Mouse (Mus musculus): ENCODE measurements around the gene Actr1a.

DNA sequence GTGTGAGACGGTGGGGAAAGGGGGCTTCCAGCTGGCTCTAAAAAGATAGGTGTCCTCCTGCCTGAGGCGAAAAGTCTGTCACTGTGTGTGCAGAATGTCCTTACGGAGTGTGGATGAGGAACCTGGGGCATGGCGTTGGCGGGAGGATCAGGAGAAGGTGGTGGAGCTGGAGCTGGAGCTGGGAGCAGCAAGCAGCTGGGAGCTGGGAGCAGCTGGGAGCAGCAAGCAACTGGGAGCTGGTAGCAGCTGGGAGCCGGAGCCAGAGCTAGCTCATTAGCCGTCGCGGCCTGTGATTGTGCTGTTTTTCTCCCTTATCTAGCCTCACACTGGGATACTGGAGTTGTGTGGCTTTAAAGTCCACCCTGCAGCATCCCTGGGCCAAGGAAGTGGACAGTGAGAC lies 20.7 kb upstream of the Actr1a start:
- TF ChIP-seq CTCF (IDR thresholded peaks at IDR 0.05; ENCODE audit: extremely low read depth, insufficient read depth, insufficient read length, insufficient replicate concordance) (no peak), POLR2A (IDR thresholded peaks at IDR 0.05; ENCODE audit: low read depth, low read length) (no peak)

All from spleen, adult 2 months (tissue).